8 mouse cellular contexts compared by ENCODE assay signal in the genomic region with DNA sequence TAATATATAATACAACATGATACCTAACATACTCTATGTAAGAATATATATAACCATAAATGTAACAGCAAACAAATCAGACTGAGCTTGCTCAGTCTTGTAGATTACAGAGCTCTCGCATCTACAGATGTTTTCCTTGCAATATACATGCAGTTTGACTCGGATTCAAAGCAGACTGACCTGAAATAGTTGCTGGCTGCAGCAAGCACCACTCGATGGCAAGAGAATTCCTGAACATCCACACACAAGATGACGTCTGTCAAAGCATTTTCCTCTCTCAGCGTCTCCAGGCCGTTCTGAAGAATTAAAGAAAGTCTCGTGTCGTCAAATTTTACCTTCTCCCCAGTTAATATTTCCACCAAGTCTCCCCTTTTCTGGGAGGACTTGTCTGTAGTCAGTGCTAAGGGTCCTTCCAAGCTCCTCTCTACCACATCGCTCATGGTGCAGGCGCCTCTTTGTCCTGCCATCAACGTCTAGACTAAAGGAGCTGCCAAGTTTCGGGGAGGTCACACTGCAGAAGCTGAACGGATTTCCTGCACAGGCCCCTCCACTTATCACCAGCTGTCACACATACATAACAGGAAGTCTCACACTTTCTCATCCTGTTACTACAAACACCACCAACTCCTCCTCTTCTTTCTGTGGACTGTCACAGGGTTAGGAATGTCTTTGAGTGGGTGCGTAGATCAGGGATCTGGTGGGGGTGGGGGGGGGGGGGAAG. TPM values are rescaled to one million over a fixed set of nuclear protein-coding genes. Genes with fewer than 3 reads are reported as not detected.
DNase-seq lines count a peak whose midpoint lies in the region; ATAC-seq lines count a peak whose summit lies in the region.
"Had no signal": no experiment of that assay in that cellular context is flagged by ENCODE, and none has a peak within 500 bp of the region (broad histone marks: within the 10 kb centered on the region; RNA-seq: fewer than 3 reads in every experiment).

A gene (minus strand): TSS at position 501 of the 721 bp plus-strand sequence.

- no peaks in the 10 kb centered on the region for H3K4me1 ChIP-seq in heart, embryonic 11.5 days (ENCODE audit: control insufficient read depth, insufficient read depth, low read length)
- H3K4me1 ChIP-seq in kidney, embryonic 16.5 days (ENCODE audit: insufficient read depth, low read length): 0 out of 2 replicates have a peak, but pooled peaks cover 6% of the 10 kb centered on the region
- H3K4me1 ChIP-seq: embryonic facial prominence, embryonic 13.5 days had no signal

- WGBS in heart, embryonic 11.5 days (ENCODE audit: insufficient replicate concordance): 14% methylated on average over 14 of the region's 14 CpGs
- 57% methylated on average over 14 of the region's 14 CpGs for WGBS in kidney, embryonic 16.5 days

- H3K4me3 ChIP-seq in heart, embryonic 11.5 days (ENCODE audit: low read depth, low read length): peak within 1 kb of the TSS; percentile 44
- H3K4me3 ChIP-seq in kidney, embryonic 16.5 days (ENCODE audit: low read length): peak within 1 kb of the TSS; percentile 33
- H3K4me3 ChIP-seq: embryonic facial prominence, embryonic 13.5 days had no signal

- DNase-seq in CD8-positive naive resting alpha-beta T cell, adult 2 months (ENCODE audit: low read depth in 2 of 2, low spot score in 2 of 2): peak; percentile 63 to 65
- peak; percentile 66 for DNase-seq in adrenal gland, postnatal 14 days
- peak; percentile 80 for DNase-seq in thymus, postnatal 14 days
- no peak for DNase-seq in right cerebral cortex, adult 2 months (ENCODE audit: low spot score in 2 of 2)

- H3K4me2 ChIP-seq in heart, embryonic 11.5 days: peak within 1 kb of the TSS; percentile 60
- H3K4me2 ChIP-seq in kidney, embryonic 16.5 days (replicated peaks; ENCODE audit: low read depth, low read length): peak within 1 kb of the TSS; percentile 42
- H3K4me2 ChIP-seq: embryonic facial prominence, embryonic 13.5 days had no signal

- no peaks in the 10 kb centered on the region for H3K27me3 ChIP-seq in heart, embryonic 11.5 days (ENCODE audit: control insufficient read depth, insufficient read depth, low read length)
- no peaks in the 10 kb centered on the region for H3K27me3 ChIP-seq in kidney, embryonic 16.5 days (ENCODE audit: insufficient read depth, low read length)
- H3K27me3 ChIP-seq: embryonic facial prominence, embryonic 13.5 days had no signal

- no peaks in the 10 kb centered on the region for H3K9me3 ChIP-seq in heart, embryonic 11.5 days (replicated peaks; ENCODE audit: control insufficient read depth, low read length)
- no peaks in the 10 kb centered on the region for H3K9me3 ChIP-seq in kidney, embryonic 16.5 days (ENCODE audit: low read length)
- H3K9me3 ChIP-seq: embryonic facial prominence, embryonic 13.5 days had no signal

- peak within 1 kb of the TSS; percentile 92 for H3K27ac ChIP-seq in heart, embryonic 11.5 days (ENCODE audit: low read depth, low read length)
- H3K27ac ChIP-seq in kidney, embryonic 16.5 days (ENCODE audit: low read length): peak within 1 kb of the TSS; percentile 82
- H3K27ac ChIP-seq: embryonic facial prominence, embryonic 13.5 days had no signal

- no peaks in the 10 kb centered on the region for H3K36me3 ChIP-seq in heart, embryonic 11.5 days (ENCODE audit: control insufficient read depth, insufficient read depth, low read length)
- no peaks in the 10 kb centered on the region for H3K36me3 ChIP-seq in kidney, embryonic 16.5 days (ENCODE audit: insufficient read depth, low read length)
- H3K36me3 ChIP-seq: embryonic facial prominence, embryonic 13.5 days had no signal

- peak; percentile 87 for ATAC-seq in heart, embryonic 11.5 days (replicated peaks; ENCODE audit: insufficient number of reproducible peaks, low FRiP score, low TSS enrichment)
- peak; percentile 92 for ATAC-seq in kidney, embryonic 16.5 days (ENCODE audit: low FRiP score, low TSS enrichment)
- peak; percentile 75 for ATAC-seq in megakaryocyte, adult 5-6 weeks (ENCODE audit: poor library complexity, severe bottlenecking)

- H3K9ac ChIP-seq in heart, embryonic 11.5 days (ENCODE audit: low read depth, low read length): peak within 1 kb of the TSS; percentile 68
- peak within 1 kb of the TSS; percentile 44; the same call in 1 of the 2 replicates for H3K9ac ChIP-seq in kidney, embryonic 16.5 days (replicated peaks; ENCODE audit: low read length)
- H3K9ac ChIP-seq: embryonic facial prominence, embryonic 13.5 days had no signal

RNA-seq across cellular contexts. Expression of the gene that starts here (rescaled TPM):
- 7.3 and 13.0 TPM in 2 replicates for total RNA-seq in adrenal gland, postnatal 14 days (2021)
- 29.2 and 35.4 TPM in 2 replicates for polyA plus RNA-seq in heart, embryonic 11.5 days (2014; fragmentation: Nextera tagmentation; extraction: Ambion mirVana)
- 18.0 and 20.7 TPM in 2 replicates for polyA plus RNA-seq in kidney, embryonic 16.5 days (2015; fragmentation: Nextera tagmentation; extraction: Ambion mirVana)
- 68.4 and 71.2 TPM in 2 replicates for total RNA-seq in megakaryocyte, adult 5-6 weeks (2015)
- 106 and 107 TPM in 2 replicates for total RNA-seq in megakaryocyte, adult 5-6 weeks (2017)

Comparison
In these comparisons a context has a peak if more than half of its experiments do, and no peak if none do; other contexts are left out.
1. DNase-seq: peak in CD8-positive naive resting alpha-beta T cell, adult 2 months (2 of 2), adrenal gland, postnatal 14 days (single experiment) and thymus, postnatal 14 days (single experiment); none in right cerebral cortex, adult 2 months (0 of 2).
2. Peak in every context shown above with its lines, with median percentiles within 50 percentile points of each other: ATAC-seq.